Comparison of ENCODE assay signal across 10 mouse cellular contexts in the genomic region with DNA sequence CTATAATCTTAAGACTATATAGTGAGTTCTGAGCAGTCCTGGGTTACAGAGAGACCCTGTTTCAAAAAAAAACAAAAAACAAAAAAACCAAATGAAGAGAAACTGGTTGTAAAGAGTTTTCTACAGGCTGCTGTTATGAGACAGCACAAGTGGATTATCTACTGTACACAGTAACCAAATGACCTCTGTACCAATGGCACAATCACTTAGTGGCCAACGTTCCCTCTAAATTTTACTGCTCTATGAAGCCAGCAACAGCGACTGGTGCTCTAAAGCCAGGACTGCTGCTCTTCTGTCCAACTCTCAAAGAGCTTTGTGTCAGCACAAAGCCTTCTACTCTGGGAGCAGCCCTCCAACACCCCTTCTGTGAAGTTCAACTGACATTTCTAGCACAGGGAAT. TPM values are rescaled to one million over a fixed set of nuclear protein-coding genes. Genes with fewer than 3 reads are reported as not detected.
DNase-seq lines count a peak whose midpoint lies in the region; ATAC-seq and TF ChIP-seq lines count a peak whose summit lies in the region.
"Had no signal": no experiment of that assay in that cellular context is flagged by ENCODE, and none has a peak within 500 bp of the region (broad histone marks: within the 10 kb centered on the region; RNA-seq: fewer than 3 reads in every experiment).

No protein-coding gene starts in this region.

- intact Hi-C loops in left cerebral cortex, postnatal 10 days (cut with DNase I): no loop called here

- H3K9me3 ChIP-seq in hindbrain, embryonic 12.5 days (replicated peaks): no peaks in the 10 kb centered on the region
- H3K9me3 ChIP-seq in hindbrain, embryonic 10.5 days: no peaks in the 10 kb centered on the region
- H3K9me3 ChIP-seq in midbrain, embryonic 15.5 days: no peaks in the 10 kb centered on the region
- no peaks in the 10 kb centered on the region for H3K9me3 ChIP-seq in midbrain, embryonic 10.5 days (replicated peaks)
- H3K9me3 ChIP-seq in liver, embryonic 14.5 days (ENCODE audit: control insufficient read depth, low read length): no peaks in the 10 kb centered on the region
- H3K9me3 ChIP-seq: embryonic facial prominence, embryonic 15.5 days had no signal

- H3K36me3 ChIP-seq in hindbrain, embryonic 12.5 days: peaks cover 7% of the 10 kb centered on the region
- H3K36me3 ChIP-seq in hindbrain, embryonic 10.5 days: peaks cover 29% of the 10 kb centered on the region
- H3K36me3 ChIP-seq in midbrain, embryonic 15.5 days (replicated peaks): no peaks in the 10 kb centered on the region
- H3K36me3 ChIP-seq in midbrain, embryonic 10.5 days: peaks cover 31% of the 10 kb centered on the region
- H3K36me3 ChIP-seq in liver, embryonic 14.5 days (replicated peaks; ENCODE audit: control insufficient read depth, insufficient read depth, low read depth): peaks cover 12% of the 10 kb centered on the region
- H3K36me3 ChIP-seq in small intestine, adult 2 months (ENCODE audit: control insufficient read depth, insufficient read depth, low read length): peaks cover 8% of the 10 kb centered on the region

- H3K4me2 ChIP-seq in hindbrain, embryonic 12.5 days (replicated peaks): peak overlapping the region; percentile 77; the same call in 1 of the 2 replicates
- 0 out of 2 replicates have a peak overlapping the region, but pooled peaks have one; percentile 78 for H3K4me2 ChIP-seq in midbrain, embryonic 15.5 days
- peak overlapping the region; percentile 28 for H3K4me2 ChIP-seq in liver, embryonic 14.5 days (ENCODE audit: low read depth)
- H3K4me2 ChIP-seq: embryonic facial prominence, embryonic 15.5 days had no signal

- H3K9ac ChIP-seq in hindbrain, embryonic 12.5 days: no peak overlapping the region
- no peak overlapping the region for H3K9ac ChIP-seq in midbrain, embryonic 15.5 days
- H3K9ac ChIP-seq in liver, embryonic 14.5 days (replicated peaks): no peak overlapping the region
- H3K9ac ChIP-seq: embryonic facial prominence, embryonic 15.5 days had no signal

- no peak for TF ChIP-seq POLR2A in small intestine, adult 2 months (IDR thresholded peaks at IDR 0.05; ENCODE audit: low read depth, low read length)

- TF ChIP-seq CTCF in liver, embryonic 14.5 days (IDR thresholded peaks at IDR 0.05; ENCODE audit: low read depth): no peak
- no peak for TF ChIP-seq CTCF in small intestine, adult 2 months (IDR thresholded peaks at IDR 0.05; ENCODE audit: extremely low read depth, insufficient read length, insufficient replicate concordance, low read depth, low read length)

- no peak for ATAC-seq in hindbrain, embryonic 12.5 days (ENCODE audit: low FRiP score)
- no peak for ATAC-seq in midbrain, embryonic 15.5 days (replicated peaks)
- ATAC-seq in liver, embryonic 14.5 days (ENCODE audit: insufficient read depth): no peak

- H3K4me1 ChIP-seq in hindbrain, embryonic 12.5 days: peaks cover 31% of the 10 kb centered on the region
- H3K4me1 ChIP-seq in hindbrain, embryonic 10.5 days (replicated peaks): peaks cover 34% of the 10 kb centered on the region
- H3K4me1 ChIP-seq in midbrain, embryonic 15.5 days: peaks cover 40% of the 10 kb centered on the region
- peaks cover 31% of the 10 kb centered on the region for H3K4me1 ChIP-seq in midbrain, embryonic 10.5 days
- peaks cover 7 to 19% of the 10 kb centered on the region in 2 experiments for H3K4me1 ChIP-seq in liver, embryonic 14.5 days (replicated peaks; ENCODE audit: control insufficient read depth in 2 of 2, insufficient read depth in 2 of 2, low read length in 1 of 2)
- H3K4me1 ChIP-seq in small intestine, adult 2 months (ENCODE audit: control insufficient read depth, insufficient read depth, insufficient read length, low read length): peaks cover 25% of the 10 kb centered on the region

- no peak for DNase-seq in hindbrain, embryonic 10.5 days (ENCODE audit: low spot score)
- DNase-seq in midbrain, embryonic 10.5 days (ENCODE audit: low spot score): no peak
- no peak for DNase-seq in liver, embryonic 14.5 days (ENCODE audit: low read depth in 3 of 3, low spot score in 3 of 3)
- DNase-seq in left cerebral cortex, postnatal 10 days (ENCODE audit: extremely low spot score in 1 of 2, low spot score in 2 of 2): no peak
- DNase-seq: adrenal gland, postnatal 25 days; thymus, adult 2 months had no signal

- H3K27me3 ChIP-seq in hindbrain, embryonic 12.5 days: no peaks in the 10 kb centered on the region
- H3K27me3 ChIP-seq in hindbrain, embryonic 10.5 days (ENCODE audit: insufficient read depth, poor library complexity, severe bottlenecking): no peaks in the 10 kb centered on the region
- no peaks in the 10 kb centered on the region for H3K27me3 ChIP-seq in midbrain, embryonic 15.5 days (replicated peaks)
- H3K27me3 ChIP-seq in midbrain, embryonic 10.5 days (ENCODE audit: low read depth, poor library complexity, severe bottlenecking): no peaks in the 10 kb centered on the region
- H3K27me3 ChIP-seq in liver, embryonic 14.5 days (ENCODE audit: control insufficient read depth, insufficient read depth, low read length): no peaks in the 10 kb centered on the region
- H3K27me3 ChIP-seq in small intestine, adult 2 months (ENCODE audit: control insufficient read depth, insufficient read depth, low read length): no peaks in the 10 kb centered on the region
- H3K27me3 ChIP-seq: embryonic facial prominence, embryonic 15.5 days had no signal

- H3K4me3 ChIP-seq in hindbrain, embryonic 12.5 days: 0 out of 2 replicates have a peak overlapping the region, but pooled peaks have one; percentile 7
- no peak overlapping the region for H3K4me3 ChIP-seq in hindbrain, embryonic 10.5 days
- no peak overlapping the region for H3K4me3 ChIP-seq in midbrain, embryonic 15.5 days
- no peak overlapping the region for H3K4me3 ChIP-seq in midbrain, embryonic 10.5 days
- H3K4me3 ChIP-seq in liver, embryonic 14.5 days (ENCODE audit: insufficient read depth in 1 of 2, low read depth in 2 of 2, low read length in 2 of 2): no peak overlapping the region
- no peak overlapping the region for H3K4me3 ChIP-seq in small intestine, adult 2 months (ENCODE audit: low read depth, low read length)
- H3K4me3 ChIP-seq: embryonic facial prominence, embryonic 15.5 days had no signal

- no peak overlapping the region for H3K27ac ChIP-seq in hindbrain, embryonic 12.5 days
- H3K27ac ChIP-seq in hindbrain, embryonic 10.5 days: no peak overlapping the region
- H3K27ac ChIP-seq in midbrain, embryonic 15.5 days: no peak overlapping the region
- H3K27ac ChIP-seq in midbrain, embryonic 10.5 days (replicated peaks): no peak overlapping the region
- H3K27ac ChIP-seq in liver, embryonic 14.5 days: no peak overlapping the region; the same call in 1 of the 2 replicates
- peak overlapping the region; percentile 63 for H3K27ac ChIP-seq in small intestine, adult 2 months (ENCODE audit: insufficient read depth, low read depth, low read length)
- H3K27ac ChIP-seq: embryonic facial prominence, embryonic 15.5 days had no signal

- no peak for TF ChIP-seq EP300 in liver, embryonic 14.5 days (IDR thresholded peaks at IDR 0.05; ENCODE audit: low read depth)

- 92% methylated on average over 2 of the region's 2 CpGs for WGBS in hindbrain, embryonic 12.5 days
- 91% methylated on average over 2 of the region's 2 CpGs for WGBS in hindbrain, embryonic 10.5 days
- 83% methylated on average over 2 of the region's 2 CpGs for WGBS in midbrain, embryonic 15.5 days
- WGBS in midbrain, embryonic 10.5 days: 97% methylated on average over 2 of the region's 2 CpGs
- WGBS in liver, embryonic 14.5 days (ENCODE audit: insufficient replicate concordance): 52% methylated on average over 2 of the region's 2 CpGs
- 29% methylated on average over 2 of the region's 2 CpGs for WGBS in small intestine, adult 2 months

RNA-seq across cellular contexts. Expression of a gene that starts 11.3 kb away (rescaled TPM):
- 151 and 164 TPM in 2 replicates for polyA plus RNA-seq in hindbrain, embryonic 12.5 days (2016; fragmentation: Nextera tagmentation; extraction: Ambion mirVana)
- 92.7 and 119 TPM in 2 replicates for polyA plus RNA-seq in hindbrain, embryonic 10.5 days (2016; fragmentation: Nextera tagmentation; extraction: Ambion mirVana)
- polyA plus RNA-seq in midbrain, embryonic 15.5 days (2015; fragmentation: Nextera tagmentation; extraction: Ambion mirVana): 173 and 176 TPM in 2 replicates
- 81.7 and 88.3 TPM in 2 replicates for polyA plus RNA-seq in midbrain, embryonic 10.5 days (2016; fragmentation: Nextera tagmentation; extraction: Ambion mirVana)
- polyA plus RNA-seq in liver, embryonic 14.5 days (2012; rRNA removed): 15.7 and 22.4 TPM in 2 replicates
- polyA plus RNA-seq in liver, embryonic 14.5 days (2014; fragmentation: Nextera tagmentation; extraction: Ambion mirVana): 26.0 and 30.1 TPM in 2 replicates
- 13.0 and 34.8 TPM in 2 replicates for polyA plus RNA-seq in small intestine, adult 2 months (2012; rRNA removed)
- 100 to 1,000 TPM; 183 to 193 TPM for total RNA-seq in left cerebral cortex, postnatal 10 days (2021)

Comparison
In these comparisons a context has a peak if more than half of its experiments do, and no peak if none do; other contexts are left out.
1. H3K4me2 ChIP-seq: peak in every context shown above with its lines; median percentile 78 in midbrain, embryonic 15.5 days; 77 in hindbrain, embryonic 12.5 days; 28 in liver, embryonic 14.5 days.